Mouse (Mus musculus) stomach, postnatal 0 days (tissue): ENCODE results near the gene Hmx3.

Experiments used
- CTCF ChIP-seq: IDR thresholded peaks from 2 replicates; pipeline ENCODE4 v1.5.1; 2016; ENCODE audit warnings: antibody characterized with exemption, low read depth, mild to moderate bottlenecking, moderate library complexity
- EP300 ChIP-seq: optimal IDR thresholded peaks from 2 replicates; pipeline ENCODE3; 2016; ENCODE audit warnings: antibody characterized with exemption

- TF ChIP-seq EP300 (no peak), CTCF (no peak)
Measured at GRCm38 (mm10) chr7:131543623-131544481, 1.2 kb downstream of the Hmx3 start.
